Mouse (Mus musculus) lung, adult 2 months (tissue): ENCODE results near the gene Gm10128.
"Not testable (repeated sequence)": the region's sequence is repeated elsewhere in the genome, so short reads cannot be mapped to it uniquely, and the experiment has no call there.

Source experiments
- CTCF ChIP-seq: fragments of 200-500 bp; IDR thresholded peaks from 2 replicates; pipeline ENCODE4 v1.5.1; 2011; ENCODE audit warnings: mild to moderate bottlenecking, low read length, control low read depth; ENCODE audit not compliant: insufficient read depth
- POLR2A ChIP-seq: fragments of 200-500 bp; IDR thresholded peaks from 2 replicates; pipeline ENCODE4 v1.6.1; 2011; ENCODE audit warnings: low read depth, mild to moderate bottlenecking, control low read depth, low read length, borderline replicate concordance; ENCODE audit errors: extremely low read depth

- not testable (repeated sequence) for TF ChIP-seq POLR2A, CTCF
These were observed 14.6 kb upstream of the Gm10128 start for GRCm38 (mm10) chr14:7658101-7659074.
